Mouse (Mus musculus) heart, embryonic 16.5 days (tissue): ENCODE measurements around the gene Cdc27. TPM values are rescaled to one million over a fixed set of nuclear protein-coding genes. Genes with fewer than 3 reads are reported as not detected.

Experiments used
- ATAC-seq: fragments of 200-750 bp; cut with Nextera tagmentation; replicated peaks from 2 replicates; pipeline ENCODE4 v1.8.0; 2017; ENCODE audit warnings: moderate number of reproducible peaks; ENCODE audit not compliant: insufficient read depth, low FRiP score; ENCODE audit errors: extremely low read depth
- H3K27ac ChIP-seq: fragments of 300-500 bp; sonication (generic); 2 replicates; pipeline ENCODE4 v1.5.1; 2014; ENCODE audit warnings: mild to moderate bottlenecking, low read length, control low read depth, moderate library complexity
- H3K27me3 ChIP-seq: fragments of 300-500 bp; sonication (generic); 2 replicates; pipeline ENCODE4 v1.6.1; 2014; ENCODE audit warnings: low read length, mixed read lengths; ENCODE audit not compliant: control insufficient read depth, insufficient read depth
- H3K36me3 ChIP-seq: fragments of 300-500 bp; sonication (generic); 2 replicates; pipeline ENCODE4 v1.6.1; 2014; ENCODE audit not compliant: control insufficient read depth, insufficient read depth
- H3K4me1 ChIP-seq: fragments of 300-500 bp; sonication (generic); 2 replicates; pipeline ENCODE4 v1.6.1; 2014; ENCODE audit warnings: low read length, mixed read lengths; ENCODE audit not compliant: control insufficient read depth, insufficient read depth
- H3K4me2 ChIP-seq: fragments of 300-500 bp; sonication (generic); 2 replicates; pipeline ENCODE4 v1.6.1; 2014; ENCODE audit warnings: low read depth, mild to moderate bottlenecking, control low read depth, low read length
- H3K4me3 ChIP-seq: fragments of 300-500 bp; sonication (generic); 2 replicates; pipeline ENCODE4 v1.5.1; 2014; ENCODE audit warnings: mild to moderate bottlenecking, control low read depth, low read length
- H3K9ac ChIP-seq: fragments of 300-500 bp; sonication (generic); 2 replicates; pipeline ENCODE4 v1.6.1; 2014; ENCODE audit warnings: low read length, control low read depth
- H3K9me3 ChIP-seq: fragments of 300-500 bp; sonication (generic); replicated peaks from 2 replicates; pipeline ENCODE4 v1.6.1; 2016; ENCODE audit warnings: low read length; ENCODE audit not compliant: control insufficient read depth
- WGBS: fragments of 180-500 bp; shearing (Covaris S2); extraction: QIAGEN DNeasy Blood & Tissue Kit; methylation state at CpG from one replicate; pipeline ENCODE4 v1.1.7; 2014; 5-methylcytosine and 5-hydroxymethylcytosine counted together
- polyA plus RNA-seq: library from polyadenylated mRNA; unstranded; fragments of >200 nt; fragmentation: Nextera tagmentation; extraction: Ambion mirVana; gene quantifications from 2 replicates; pipeline ENCODE4 v1.2.1, GENCODE M21; 2015

Gene Cdc27
- polyA plus RNA-seq, 1 experiment from 2014 or later = 33.9 TPM

DNA sequence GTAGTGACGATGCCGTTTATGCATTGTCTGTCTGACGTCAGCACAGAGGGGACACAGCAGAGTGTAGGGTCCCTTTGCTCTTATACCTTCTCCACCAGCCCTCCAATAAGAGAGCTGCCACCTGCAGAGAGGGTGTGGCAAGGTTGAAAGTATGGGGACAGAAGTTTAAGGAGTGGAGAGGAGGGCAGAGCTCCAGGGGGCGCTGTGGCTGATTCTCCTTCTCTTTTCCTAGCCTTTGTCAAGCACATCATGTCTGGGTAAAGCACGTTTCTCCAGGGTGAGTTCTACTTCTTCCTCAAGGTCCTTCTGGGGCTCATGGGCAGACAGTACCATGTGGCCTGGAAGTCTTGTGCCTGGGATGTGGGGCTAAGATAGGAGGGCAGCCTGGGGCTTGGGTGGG, 35.1 kb upstream of the Cdc27 start:
- no peak overlapping the region for H3K4me3 ChIP-seq
- H3K9me3 ChIP-seq = no peaks in the 10 kb centered on the region
- no peaks in the 10 kb centered on the region for H3K27me3 ChIP-seq
- no peak overlapping the region for H3K27ac ChIP-seq
- H3K4me2 ChIP-seq = no peak overlapping the region
- H3K9ac ChIP-seq = no peak overlapping the region
- H3K4me1 ChIP-seq = peaks cover 23% of the 10 kb centered on the region
- H3K36me3 ChIP-seq = peaks cover 23% of the 10 kb centered on the region
- WGBS = 73% methylated on average over 5 of the region's 5 CpGs
- ATAC-seq = no peak

DNA sequence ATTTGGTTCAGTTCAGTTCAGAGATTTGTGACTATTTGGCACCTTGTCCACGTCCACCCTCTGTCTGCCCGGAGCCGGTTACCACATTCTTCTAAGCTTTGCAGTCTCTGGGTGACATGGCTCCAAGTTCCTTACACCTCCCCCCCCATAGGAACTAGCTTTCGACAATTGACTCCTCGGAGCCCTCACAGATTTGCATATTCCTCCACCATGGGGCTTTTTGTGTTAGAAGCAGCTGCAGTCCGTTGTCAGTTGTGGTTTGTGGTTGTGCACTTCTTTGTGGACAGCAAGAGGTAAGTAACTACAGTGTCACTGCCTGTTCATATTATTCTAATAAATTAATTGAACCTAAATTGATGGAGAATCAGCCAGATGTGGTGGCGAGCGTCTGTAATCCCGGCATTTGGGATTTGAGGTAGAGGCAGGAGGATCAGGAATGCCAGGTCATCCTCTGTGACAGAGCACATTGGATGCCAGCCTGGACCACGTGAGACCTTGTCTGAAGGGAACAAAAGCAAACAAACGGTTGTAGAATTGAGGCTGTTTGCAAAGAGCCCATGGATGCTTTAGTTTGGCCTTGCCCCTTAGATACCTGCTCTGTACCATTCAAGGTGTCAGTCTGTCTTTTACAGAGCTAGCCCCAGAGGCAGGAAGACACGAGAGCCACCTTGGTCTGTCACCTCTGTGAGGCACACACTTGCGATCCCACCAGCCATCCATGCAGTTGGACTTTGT, 32.4 kb upstream of the Cdc27 start:
- Histone ChIP-seq H3K9ac (no peak overlapping the region), H3K9me3 (no peaks in the 10 kb centered on the region), H3K4me2 (peak overlapping the region; percentile 57; the same call in 1 of the 2 replicates), H3K36me3 (peaks cover 20% of the 10 kb centered on the region), H3K27me3 (no peaks in the 10 kb centered on the region), H3K27ac (peak overlapping the region; percentile 36; the same call in 1 of the 2 replicates), H3K4me1 (peaks cover 36% of the 10 kb centered on the region), H3K4me3 (no peak overlapping the region)
- 50% methylated on average over 13 of the region's 13 CpGs for WGBS
- ATAC-seq = no peak

DNA sequence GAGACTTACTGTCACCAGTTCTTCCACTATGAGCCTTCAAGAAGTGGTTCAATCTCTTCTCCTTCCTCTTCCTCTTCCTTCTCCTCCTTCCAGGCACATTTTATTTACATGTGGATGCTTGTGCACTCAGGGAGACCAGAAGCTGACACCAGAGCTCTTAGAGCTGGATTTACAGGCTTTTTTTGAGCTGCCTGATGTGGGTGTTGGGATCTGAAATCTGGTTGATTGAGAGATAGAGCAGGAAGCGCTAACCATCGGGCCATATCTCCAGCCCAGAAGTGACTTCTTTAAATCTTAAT, 31.8 kb upstream of the Cdc27 start:
- ATAC-seq = no peak
- peak overlapping the region; percentile 44 for H3K9ac ChIP-seq
- H3K4me1 ChIP-seq = peaks cover 36% of the 10 kb centered on the region
- H3K4me2 ChIP-seq = peak overlapping the region; percentile 57
- H3K36me3 ChIP-seq = peaks cover 15% of the 10 kb centered on the region
- H3K9me3 ChIP-seq = no peaks in the 10 kb centered on the region
- no peaks in the 10 kb centered on the region for H3K27me3 ChIP-seq
- no peak overlapping the region for H3K4me3 ChIP-seq
- 64% methylated on average over 2 of the region's 2 CpGs for WGBS
- peak overlapping the region; percentile 63 for H3K27ac ChIP-seq

- ATAC-seq = no peak
- Histone ChIP-seq H3K9ac (peak overlapping the region; percentile 44), H3K9me3 (no peaks in the 10 kb centered on the region), H3K4me3 (peak overlapping the region; percentile 38), H3K4me1 (peaks cover 39% of the 10 kb centered on the region), H3K27ac (peak overlapping the region; percentile 63), H3K36me3 (peaks cover 15% of the 10 kb centered on the region), H3K27me3 (no peaks in the 10 kb centered on the region), H3K4me2 (peak overlapping the region; percentile 57)
- WGBS = 48% methylated on average over 18 of the region's 18 CpGs
Observed at GRCm38 (mm10) chr11:104581446-104582307, 31.3 kb upstream of the Cdc27 start.

GRCm38 (mm10) chr11:104580606-104581005, 30.2 kb upstream of the Cdc27 start:
- Histone ChIP-seq H3K4me3 (no peak overlapping the region), H3K4me2 (peak overlapping the region; percentile 36), H3K9ac (no peak overlapping the region), H3K36me3 (peaks cover 9% of the 10 kb centered on the region), H3K9me3 (no peaks in the 10 kb centered on the region), H3K27me3 (no peaks in the 10 kb centered on the region), H3K4me1 (peaks cover 43% of the 10 kb centered on the region), H3K27ac (no peak overlapping the region)
- ATAC-seq = no peak
- 67% methylated on average over 5 of the region's 5 CpGs for WGBS

- 36% methylated on average over 6 of the region's 6 CpGs for WGBS
- no peak for ATAC-seq
- H3K9ac ChIP-seq = no peak overlapping the region
- H3K4me1 ChIP-seq = peaks cover 43% of the 10 kb centered on the region
- peak overlapping the region; percentile 49; the same call in 1 of the 2 replicates for H3K4me3 ChIP-seq
- no peaks in the 10 kb centered on the region for H3K27me3 ChIP-seq
- H3K36me3 ChIP-seq = peaks cover 4% of the 10 kb centered on the region
- H3K9me3 ChIP-seq = no peaks in the 10 kb centered on the region
- no peak overlapping the region for H3K27ac ChIP-seq
- peak overlapping the region; percentile 36 for H3K4me2 ChIP-seq
Observed at GRCm38 (mm10) chr11:104580091-104580490, 29.7 kb upstream of the Cdc27 start.

GRCm38 (mm10) chr11:104579575-104579974, 29.2 kb upstream of the Cdc27 start:
- Histone ChIP-seq H3K27ac (peak overlapping the region; percentile 17; the same call in 1 of the 2 replicates), H3K36me3 (peaks cover 3% of the 10 kb centered on the region; the same call in 1 of the 2 replicates)

DNA sequence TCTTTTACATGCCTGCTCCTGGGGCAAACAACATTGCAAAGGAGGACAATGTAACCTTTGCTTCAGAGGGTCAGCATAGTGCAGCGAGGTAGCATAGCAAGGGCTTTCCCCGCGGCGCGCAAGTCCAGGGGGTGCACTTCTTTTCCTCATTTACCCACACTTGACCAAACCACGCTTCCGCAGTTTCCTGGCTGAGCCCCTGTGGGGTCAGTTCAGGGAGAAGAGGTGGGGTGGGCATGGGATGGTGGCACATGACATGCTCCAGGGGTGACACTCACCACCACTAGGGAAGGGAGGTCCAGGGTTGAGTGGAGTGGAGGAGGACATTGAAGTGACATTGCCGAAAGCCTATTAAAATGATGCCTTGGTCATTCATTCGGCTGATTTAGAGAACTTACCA, 28.7 kb upstream of the Cdc27 start:
- ATAC-seq = no peak
- 41% methylated on average over 9 of the region's 9 CpGs for WGBS
- H3K4me2 ChIP-seq = peak overlapping the region; percentile 36

More at GRCm38 (mm10) chr11:104579575-104579974, 29.2 kb upstream of the Cdc27 start:
- Histone ChIP-seq H3K27me3 (no peaks in the 10 kb centered on the region), H3K4me3 (peak overlapping the region; percentile 49), H3K4me2 (peak overlapping the region; percentile 36), H3K4me1 (peaks cover 43% of the 10 kb centered on the region), H3K9ac (peak overlapping the region; percentile 74), H3K9me3 (no peaks in the 10 kb centered on the region)
- 64% methylated on average over 8 of the region's 8 CpGs for WGBS
- no peak for ATAC-seq

GRCm38 (mm10) chr11:104578074-104578473, 27.7 kb upstream of the Cdc27 start:
- H3K36me3 ChIP-seq = no peaks in the 10 kb centered on the region
- peak overlapping the region; percentile 49 for H3K4me3 ChIP-seq
- peak overlapping the region; percentile 87 for H3K27ac ChIP-seq
- H3K4me1 ChIP-seq = peaks cover 43% of the 10 kb centered on the region
- ATAC-seq = peak; percentile 35; the same call in 1 of the 2 replicates
- H3K9me3 ChIP-seq = no peaks in the 10 kb centered on the region
- H3K27me3 ChIP-seq = no peaks in the 10 kb centered on the region
- 14% methylated on average over 5 of the region's 5 CpGs for WGBS
- peak overlapping the region; percentile 36 for H3K4me2 ChIP-seq
- H3K9ac ChIP-seq = peak overlapping the region; percentile 74

More for the DNA sequence above, 28.7 kb upstream of the Cdc27 start:
- no peaks in the 10 kb centered on the region for H3K9me3 ChIP-seq
- H3K4me3 ChIP-seq = peak overlapping the region; percentile 49
- peaks cover 43% of the 10 kb centered on the region for H3K4me1 ChIP-seq
- peak overlapping the region; percentile 74 for H3K9ac ChIP-seq
- H3K36me3 ChIP-seq = no peaks in the 10 kb centered on the region; the same call in 1 of the 2 replicates
- peak overlapping the region; percentile 87 for H3K27ac ChIP-seq
- no peaks in the 10 kb centered on the region for H3K27me3 ChIP-seq
